Mouse (Mus musculus): Measurements from ENCODE around the gene Rassf8. TPM values are rescaled to one million over a fixed set of nuclear protein-coding genes. Genes with fewer than 3 reads are reported as not detected.

The Rassf8 gene
- polyA plus RNA-seq, 1 experiment: 5.7 TPM

DNA sequence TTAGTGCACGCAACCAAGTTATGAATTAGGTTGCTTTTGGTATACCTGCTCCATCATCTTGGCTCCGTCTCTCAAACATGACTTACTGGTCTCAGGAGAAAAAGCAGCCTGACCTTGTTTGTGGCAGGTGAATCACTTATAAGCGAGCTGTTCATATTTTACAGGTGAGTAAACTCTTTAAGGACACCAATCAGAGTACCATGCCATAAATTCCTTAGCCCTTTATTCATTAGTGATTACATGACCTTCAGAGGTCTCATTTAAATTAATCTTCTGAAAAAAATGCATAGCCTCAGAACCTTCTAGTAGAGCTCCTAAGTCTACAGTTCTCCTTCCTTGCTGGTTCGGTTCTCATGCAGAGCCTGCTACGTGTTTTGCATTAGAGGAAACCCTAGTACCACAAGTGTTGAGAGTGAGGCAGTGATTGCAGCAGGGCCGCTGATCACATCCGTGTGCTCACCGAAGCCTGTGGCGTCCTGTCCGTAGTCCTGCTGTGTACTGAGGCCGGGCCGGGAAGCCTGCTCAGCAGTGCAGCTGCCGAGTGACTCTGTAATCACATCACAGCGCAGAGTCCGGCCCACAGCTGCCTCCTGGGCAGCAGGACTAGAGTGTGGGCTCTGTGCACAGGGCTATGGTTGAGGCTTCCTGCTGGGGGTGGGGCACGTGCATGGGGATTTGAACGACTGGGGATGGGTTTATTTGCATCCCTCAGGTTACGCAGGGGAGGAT lies 23.9 kb downstream of the Rassf8 start:
- TF ChIP-seq POLR2A (IDR thresholded peaks at IDR 0.05; ENCODE audit: borderline replicate concordance, low read depth, low read length) (no peak), CTCF (IDR thresholded peaks at IDR 0.05; ENCODE audit: low read depth, low read length) (no peak)
- Histone ChIP-seq H3K4me1 (ENCODE audit: control insufficient read depth, insufficient read depth, low read length) (peaks cover 22% of the 10 kb centered on the region), H3K4me3 (ENCODE audit: insufficient read depth, low read length) (no peak overlapping the region), H3K27ac (ENCODE audit: insufficient read depth, low read depth, low read length) (no peak overlapping the region)

DNA sequence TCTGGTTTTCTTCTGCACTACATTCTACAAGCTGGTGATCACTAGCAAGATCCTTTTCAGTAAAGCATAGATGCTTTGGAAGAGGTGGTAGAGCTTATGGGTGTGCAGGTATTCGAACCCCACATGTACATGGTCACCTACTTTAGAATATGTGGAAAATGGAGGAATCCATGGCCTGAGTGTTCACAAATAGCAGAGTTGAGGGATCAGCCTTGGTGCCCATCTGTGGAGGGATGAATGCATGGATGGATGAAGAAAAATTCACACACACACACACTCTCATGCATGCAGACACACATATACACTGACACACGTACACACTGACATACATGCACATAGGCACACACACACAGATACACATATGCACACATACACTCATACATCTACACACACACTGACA lies 27.9 kb downstream of the Rassf8 start:
- no peak overlapping the region for H3K27ac ChIP-seq (ENCODE audit: insufficient read depth, low read depth, low read length)
- no peak for TF ChIP-seq CTCF (IDR thresholded peaks at IDR 0.05; ENCODE audit: low read depth, low read length)
- no peak for TF ChIP-seq POLR2A (IDR thresholded peaks at IDR 0.05; ENCODE audit: borderline replicate concordance, low read depth, low read length)
- peaks cover 8% of the 10 kb centered on the region for H3K4me1 ChIP-seq (ENCODE audit: control insufficient read depth, insufficient read depth, low read length)
- no peak overlapping the region for H3K4me3 ChIP-seq (ENCODE audit: insufficient read depth, low read length)

DNA sequence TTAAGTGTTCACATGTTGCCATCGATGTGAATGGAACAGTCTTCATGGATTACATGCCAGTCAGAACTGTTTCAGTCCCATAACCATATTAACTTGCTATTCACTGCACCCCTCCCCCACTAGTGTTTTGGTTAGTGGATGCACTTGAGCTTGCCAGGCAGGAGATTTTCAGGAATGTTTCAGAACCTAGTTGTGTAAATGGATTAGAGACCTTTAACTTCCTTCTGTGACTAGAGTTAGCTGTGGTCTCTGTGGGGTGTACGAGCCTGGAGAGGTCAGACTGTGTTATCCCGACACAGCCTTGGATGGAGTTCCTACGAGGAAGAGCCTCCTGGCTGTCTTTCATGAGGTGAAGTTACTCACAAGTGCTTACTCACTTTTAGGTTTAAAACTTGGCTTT lies 29.7 kb downstream of the Rassf8 start:
- Histone ChIP-seq H3K4me3 (ENCODE audit: insufficient read depth, low read length) (no peak overlapping the region), H3K27ac (ENCODE audit: insufficient read depth, low read depth, low read length) (no peak overlapping the region), H3K4me1 (ENCODE audit: control insufficient read depth, insufficient read depth, low read length) (peaks cover 15% of the 10 kb centered on the region)
- TF ChIP-seq POLR2A (IDR thresholded peaks at IDR 0.05; ENCODE audit: borderline replicate concordance, low read depth, low read length): no peak
- no peak for TF ChIP-seq CTCF (IDR thresholded peaks at IDR 0.05; ENCODE audit: low read depth, low read length)

DNA sequence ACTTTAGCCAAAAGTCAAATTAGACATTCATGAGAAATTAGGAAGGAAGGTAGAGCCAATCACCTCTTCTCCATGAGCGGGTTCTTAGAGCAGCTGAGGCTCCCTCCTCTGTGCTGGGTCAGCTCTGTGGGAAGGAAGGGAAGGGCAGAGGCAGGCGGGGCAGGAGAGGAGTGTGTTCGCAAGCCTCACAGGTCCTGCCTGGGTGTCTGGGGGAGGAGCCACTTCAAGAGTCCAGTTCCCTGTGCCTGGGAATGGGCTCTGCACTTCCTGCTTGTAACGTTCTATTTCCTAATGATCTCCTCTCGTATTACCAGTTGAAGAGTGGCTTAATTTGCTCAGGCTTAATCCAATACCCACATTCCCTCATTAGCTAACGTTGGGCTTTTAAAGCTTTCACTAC lies 32.8 kb downstream of the Rassf8 start:
- Histone ChIP-seq H3K4me3 (ENCODE audit: insufficient read depth, low read length) (no peak overlapping the region), H3K27ac (ENCODE audit: insufficient read depth, low read depth, low read length) (no peak overlapping the region), H3K4me1 (ENCODE audit: control insufficient read depth, insufficient read depth, low read length) (peaks cover 15% of the 10 kb centered on the region)
- no peak for TF ChIP-seq POLR2A (IDR thresholded peaks at IDR 0.05; ENCODE audit: borderline replicate concordance, low read depth, low read length)
- TF ChIP-seq CTCF (IDR thresholded peaks at IDR 0.05; ENCODE audit: low read depth, low read length): no peak

DNA sequence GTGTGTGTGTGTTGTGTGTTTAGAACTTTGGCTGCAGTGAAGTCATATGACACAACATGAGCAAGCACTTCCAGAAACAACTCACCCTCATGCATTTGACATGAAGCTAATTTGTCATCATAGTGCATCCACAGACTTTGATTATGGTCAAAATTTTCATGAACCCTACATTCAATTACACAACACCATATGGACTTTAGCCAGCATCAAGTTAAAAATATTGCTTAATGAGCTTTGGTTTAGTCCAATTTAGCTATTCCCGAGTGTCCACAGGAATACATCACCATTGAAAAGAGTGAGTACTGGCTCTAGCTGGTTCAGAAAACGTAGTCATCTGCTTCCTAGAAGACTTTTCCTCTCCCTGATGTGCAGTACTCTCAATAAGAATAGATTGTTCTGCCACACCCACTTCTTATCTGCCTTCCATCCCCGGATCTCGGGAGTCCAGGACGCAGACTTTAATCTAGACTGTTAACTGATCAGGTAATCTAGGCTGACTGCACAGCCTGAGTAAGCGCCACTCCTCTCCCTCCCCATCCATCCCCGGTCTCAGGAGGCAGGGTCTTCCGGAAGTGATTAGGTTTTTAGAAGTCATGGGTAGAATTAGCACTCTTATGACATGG lies 33.7 kb downstream of the Rassf8 start:
- H3K4me3 ChIP-seq (ENCODE audit: insufficient read depth, low read length): no peak overlapping the region
- H3K27ac ChIP-seq (ENCODE audit: insufficient read depth, low read depth, low read length): no peak overlapping the region
- H3K4me1 ChIP-seq (ENCODE audit: control insufficient read depth, insufficient read depth, low read length): peaks cover 15% of the 10 kb centered on the region
- TF ChIP-seq POLR2A (IDR thresholded peaks at IDR 0.05; ENCODE audit: borderline replicate concordance, low read depth, low read length) (no peak), CTCF (IDR thresholded peaks at IDR 0.05; ENCODE audit: low read depth, low read length) (no peak)

DNA sequence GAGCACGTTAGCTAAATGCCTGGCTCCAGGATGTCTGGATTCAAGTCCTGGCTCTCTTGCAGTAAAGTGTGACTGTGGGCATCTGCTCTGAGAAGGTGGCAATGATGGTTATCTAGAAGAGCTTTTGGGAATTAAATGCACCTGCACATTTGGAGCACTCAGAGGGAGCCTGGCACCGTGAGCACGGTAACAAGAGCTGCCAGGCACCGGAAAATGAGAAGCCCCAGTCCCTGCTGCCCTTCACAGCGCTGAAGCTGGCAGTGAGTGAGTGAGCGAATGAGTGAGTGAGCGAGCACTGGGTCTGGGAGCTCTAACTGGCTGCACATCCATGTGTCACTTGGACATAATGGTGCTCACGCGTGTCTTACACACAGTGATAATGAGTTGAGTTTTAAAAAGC lies 34.7 kb downstream of the Rassf8 start:
- TF ChIP-seq POLR2A (IDR thresholded peaks at IDR 0.05; ENCODE audit: borderline replicate concordance, low read depth, low read length): no peak
- no peak for TF ChIP-seq CTCF (IDR thresholded peaks at IDR 0.05; ENCODE audit: low read depth, low read length)
- Histone ChIP-seq H3K4me3 (ENCODE audit: insufficient read depth, low read length) (no peak overlapping the region), H3K4me1 (ENCODE audit: control insufficient read depth, insufficient read depth, low read length) (peaks cover 15% of the 10 kb centered on the region), H3K27ac (ENCODE audit: insufficient read depth, low read depth, low read length) (no peak overlapping the region)

DNA sequence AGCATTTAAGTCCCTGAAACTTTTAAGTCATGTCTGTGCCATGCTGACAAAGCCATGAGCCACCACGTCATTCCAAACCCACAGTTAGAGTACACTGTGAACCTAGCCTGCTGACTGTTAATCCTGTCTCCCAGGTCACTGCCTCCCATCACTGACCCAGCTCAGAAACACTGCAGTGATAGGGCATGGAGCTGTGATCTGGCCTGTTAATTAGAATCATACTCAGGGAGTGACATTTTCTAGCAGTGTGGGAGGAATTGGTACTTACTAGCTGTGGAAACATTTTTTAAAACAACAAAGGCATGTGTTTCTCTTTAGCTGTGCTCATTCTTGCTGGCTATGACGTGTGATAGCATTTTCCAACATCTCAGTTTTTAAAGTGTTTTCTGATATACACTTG lies 35.4 kb downstream of the Rassf8 start:
- no peak overlapping the region for H3K4me3 ChIP-seq (ENCODE audit: insufficient read depth, low read length)
- peaks cover 15% of the 10 kb centered on the region for H3K4me1 ChIP-seq (ENCODE audit: control insufficient read depth, insufficient read depth, low read length)
- TF ChIP-seq POLR2A (IDR thresholded peaks at IDR 0.05; ENCODE audit: borderline replicate concordance, low read depth, low read length) (no peak), CTCF (IDR thresholded peaks at IDR 0.05; ENCODE audit: low read depth, low read length) (no peak)
- no peak overlapping the region for H3K27ac ChIP-seq (ENCODE audit: insufficient read depth, low read depth, low read length)

DNA sequence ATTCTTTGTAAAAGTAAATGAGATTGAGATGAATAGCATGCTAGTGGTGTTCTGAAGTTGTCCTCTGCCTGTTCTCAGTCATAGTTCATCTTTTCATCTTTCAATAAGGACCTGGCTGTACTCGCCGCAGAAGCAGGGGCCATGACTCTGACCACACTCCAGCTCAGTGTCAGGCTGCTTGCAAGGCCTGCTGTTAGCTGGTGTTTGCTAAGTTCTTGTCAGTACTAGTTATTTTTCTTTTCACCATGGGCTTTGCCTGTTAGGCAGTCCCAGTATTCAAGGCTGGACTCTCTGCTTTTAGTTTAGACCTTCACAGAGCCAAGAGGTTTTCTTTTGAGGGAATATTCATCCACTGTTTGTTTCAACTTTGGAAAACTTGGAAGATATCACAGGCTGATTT lies 40.8 kb downstream of the Rassf8 start:
- Histone ChIP-seq H3K4me1 (ENCODE audit: control insufficient read depth, insufficient read depth, low read length) (no peaks in the 10 kb centered on the region), H3K4me3 (ENCODE audit: insufficient read depth, low read length) (no peak overlapping the region), H3K27ac (ENCODE audit: insufficient read depth, low read depth, low read length) (no peak overlapping the region)
- TF ChIP-seq POLR2A (IDR thresholded peaks at IDR 0.05; ENCODE audit: borderline replicate concordance, low read depth, low read length) (no peak), CTCF (IDR thresholded peaks at IDR 0.05; ENCODE audit: low read depth, low read length) (no peak)

DNA sequence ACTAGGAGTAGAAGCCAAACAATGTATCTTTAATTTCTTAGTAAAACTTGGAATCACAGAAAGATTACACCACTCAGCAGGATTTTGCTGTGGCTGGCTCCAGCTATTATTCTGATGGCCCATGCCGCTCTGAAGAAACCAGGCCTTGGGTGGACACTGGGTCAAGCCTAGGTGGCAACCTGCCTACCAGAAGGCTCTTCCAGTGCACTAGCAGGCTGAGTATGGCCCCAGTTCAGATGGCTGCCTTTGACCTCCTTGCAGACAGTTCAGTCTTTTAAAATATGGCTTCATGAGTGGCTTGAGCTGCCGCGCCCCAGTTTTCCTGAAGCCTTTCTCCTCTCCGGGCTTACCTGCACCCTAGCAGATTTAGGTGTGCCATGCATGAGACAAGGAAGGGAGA lies 43.2 kb downstream of the Rassf8 start:
- TF ChIP-seq CTCF (IDR thresholded peaks at IDR 0.05; ENCODE audit: low read depth, low read length) (no peak), POLR2A (IDR thresholded peaks at IDR 0.05; ENCODE audit: borderline replicate concordance, low read depth, low read length) (no peak)
- Histone ChIP-seq H3K4me1 (ENCODE audit: control insufficient read depth, insufficient read depth, low read length) (peaks cover 5% of the 10 kb centered on the region; the same call in 1 of the 2 replicates), H3K4me3 (ENCODE audit: insufficient read depth, low read length) (no peak overlapping the region), H3K27ac (ENCODE audit: insufficient read depth, low read depth, low read length) (no peak overlapping the region)

DNA sequence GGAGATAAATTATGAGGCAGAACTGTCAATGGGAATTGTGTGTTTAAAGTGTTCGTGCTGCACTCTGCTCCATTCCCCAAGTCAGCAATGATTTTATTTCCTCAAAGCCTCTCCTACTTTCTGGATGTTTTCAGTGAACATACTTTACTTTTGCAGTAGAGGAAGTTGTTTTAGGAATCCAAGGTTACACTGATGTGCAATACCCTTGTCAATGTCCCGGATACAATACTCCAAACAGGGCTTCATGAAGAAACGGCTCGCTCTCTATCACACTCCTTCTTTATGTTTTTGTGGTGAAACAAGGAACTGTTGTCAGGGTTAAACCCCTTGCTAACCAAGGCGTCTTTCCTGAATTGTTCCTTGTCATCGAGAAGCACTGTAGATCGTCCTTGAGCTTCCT lies 45.8 kb downstream of the Rassf8 start:
- no peak for TF ChIP-seq CTCF (IDR thresholded peaks at IDR 0.05; ENCODE audit: low read depth, low read length)
- TF ChIP-seq POLR2A (IDR thresholded peaks at IDR 0.05; ENCODE audit: borderline replicate concordance, low read depth, low read length): no peak
- H3K4me3 ChIP-seq (ENCODE audit: insufficient read depth, low read length): no peak overlapping the region
- no peak overlapping the region for H3K27ac ChIP-seq (ENCODE audit: insufficient read depth, low read depth, low read length)
- peaks cover 5% of the 10 kb centered on the region; the same call in 1 of the 2 replicates for H3K4me1 ChIP-seq (ENCODE audit: control insufficient read depth, insufficient read depth, low read length)
